Mouse (Mus musculus) Patski (cell line): ENCODE data around the gene Pjvk. TPM values are rescaled to one million over a fixed set of nuclear protein-coding genes. Genes with fewer than 3 reads are reported as not detected.

ENCODE experiments used
- ATAC-seq: fragments of 100-300 bp; one replicate; pipeline ENCODE4 v1.8.0; 2021
- CTCF ChIA-PET: fragments of 350-600 bp; sonication (Branson Sonifier 250); formaldehyde crosslinking; loops from one replicate; lab custom pipeline; 2022; ENCODE audit warnings: inconsistent platforms; lab: Charles Lee
- POLR2A ChIA-PET: fragments of 350-600 bp; sonication (Branson Sonifier 250); formaldehyde crosslinking; loops from one replicate; lab custom pipeline; 2022; ENCODE audit warnings: antibody characterized with exemption, inconsistent platforms; lab: Charles Lee
- DNase-seq: peaks from one replicate; pipeline ENCODE4 v3.0.0-alpha.2; 2011; ENCODE audit warnings: low read depth, low spot score
- H3K27me3 ChIP-seq: fragments of 371-371 bp; one replicate; pipeline ENCODE4 v1.5.1; 2021
- CTCF ChIP-seq: fragments of 100-300 bp; IDR thresholded peaks from one replicate; pipeline ENCODE4 v1.5.1; 2021
- in situ Hi-C: fragments of 300-500 bp; cut with MboI; formaldehyde crosslinking; loops from 3 replicates; pipeline ENCODE4 v1.11.1; 2018; ENCODE audit warnings: low pct_unique_long_range_greater_than_20kb, mixed read lengths
- polyA plus RNA-seq: library from polyadenylated mRNA; unstranded; gene quantifications from one replicate; pipeline ENCODE4 v1.2.3, GENCODE M21; 2021

Gene Pjvk
- polyA plus RNA-seq, 1 experiment from 2014 or later: 0.24 TPM

- DNase-seq: no peak
- in situ Hi-C loops: no loop called here
- H3K27me3 ChIP-seq: no peaks in the 10 kb centered on the region
- no peak for ATAC-seq
- TF ChIP-seq CTCF: no peak
- ChIA-PET POLR2A (no interaction called here), CTCF (interaction anchor here (0.9 kb wide), 1 partner anchor 260 kb away, joined by 3 read pairs; the partner anchor contains the start of gene Rbm45)
Observed at GRCm38 (mm10) chr2:76630293-76630692, 18.0 kb upstream of the Pjvk start.

DNA sequence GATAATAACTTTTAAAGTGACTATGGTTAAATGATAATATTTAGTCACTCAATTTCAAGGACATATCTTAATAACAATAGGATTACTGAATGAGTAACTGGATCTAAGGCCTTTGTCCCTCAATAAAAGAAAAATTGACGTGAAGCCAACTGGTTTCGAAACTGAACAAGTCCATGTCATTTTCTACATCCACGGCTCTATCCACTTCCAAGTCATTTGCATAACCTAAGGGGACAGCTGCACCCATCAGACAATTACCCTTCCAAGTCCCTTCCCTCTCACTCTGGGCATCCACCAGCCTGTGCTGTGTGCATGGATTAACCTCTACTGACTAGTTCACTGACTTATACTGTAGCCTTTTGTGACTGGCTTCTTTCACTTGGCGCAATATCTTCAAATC lies 16.7 kb upstream of the Pjvk start:
- ChIA-PET CTCF (interaction anchor here (1.0 kb wide), 1 partner anchor 9 kb away, joined by 3 read pairs; no protein-coding TSS in a partner anchor), POLR2A (no interaction called here)

DNA sequence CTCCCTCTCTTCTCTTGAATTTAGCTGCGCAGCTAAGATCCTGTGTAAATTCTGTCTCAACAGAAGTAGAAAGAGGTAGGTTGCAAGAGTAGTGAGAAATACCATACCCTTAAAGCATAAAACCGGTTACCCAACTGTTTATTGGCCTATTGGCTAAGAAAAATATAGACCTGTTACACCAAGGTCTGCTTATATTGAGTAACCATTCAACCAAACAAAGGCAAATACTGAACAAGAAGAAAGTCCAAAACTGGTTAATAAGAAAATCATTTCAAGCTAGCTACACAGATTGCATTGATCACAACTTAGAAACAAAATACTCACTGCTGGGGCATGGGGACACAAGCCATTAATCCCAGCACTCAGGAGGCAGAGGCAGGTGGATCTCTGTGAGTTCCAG lies 8.6 kb upstream of the Pjvk start:
- CTCF ChIA-PET: no interaction called here
- TF ChIP-seq CTCF: no peak
- no peak for ATAC-seq

More for the DNA sequence above, 16.7 kb upstream of the Pjvk start:
- ATAC-seq (no peak), DNase-seq (no peak)
- TF ChIP-seq CTCF: no peak
- no peaks in the 10 kb centered on the region for H3K27me3 ChIP-seq
- in situ Hi-C loops: no loop called here

DNA sequence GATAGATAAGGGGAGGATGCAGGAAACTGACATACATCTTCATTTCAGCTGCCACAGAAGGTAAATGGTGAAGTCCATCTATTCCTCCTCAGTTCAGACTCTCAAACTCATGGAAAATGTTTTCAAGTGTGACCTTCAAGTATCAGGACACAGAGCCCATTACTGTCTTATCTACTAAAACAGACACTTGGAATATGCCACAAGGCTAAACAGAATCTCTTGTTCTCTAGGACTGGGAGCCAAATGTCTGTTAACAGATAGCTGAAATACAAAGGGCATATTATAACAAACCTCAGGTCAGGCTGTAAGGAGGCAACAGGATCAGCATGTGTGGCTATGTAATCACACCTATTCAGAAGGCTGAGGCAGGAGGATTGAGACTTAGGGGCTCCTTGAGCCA lies 4.5 kb upstream of the Pjvk start:
- in situ Hi-C loops: no loop called here
- TF ChIP-seq CTCF: no peak
- ChIA-PET POLR2A (no interaction called here), CTCF (interaction anchor here (0.9 kb wide), 1 partner anchor 25 kb away, joined by 4 read pairs; no protein-coding TSS in a partner anchor)
- no peak for ATAC-seq
- DNase-seq: no peak
- no peaks in the 10 kb centered on the region for H3K27me3 ChIP-seq

More for the DNA sequence above, 8.6 kb upstream of the Pjvk start:
- in situ Hi-C loops: no loop called here
- POLR2A ChIA-PET: no interaction called here
- H3K27me3 ChIP-seq: no peaks in the 10 kb centered on the region
- no peak for DNase-seq

GRCm38 (mm10) chr2:76647441-76647869 lies 821 bp upstream of the Pjvk start:
- peak; percentile 52 for ATAC-seq
- ChIA-PET POLR2A (no interaction called here), CTCF (interaction anchor here (1.5 kb wide), 1 partner anchor 12 kb away, joined by 6 read pairs; no protein-coding TSS in a partner anchor)
- TF ChIP-seq CTCF: no peak
- DNase-seq: no peak
- H3K27me3 ChIP-seq: no peaks in the 10 kb centered on the region
- in situ Hi-C loops: no loop called here

DNA sequence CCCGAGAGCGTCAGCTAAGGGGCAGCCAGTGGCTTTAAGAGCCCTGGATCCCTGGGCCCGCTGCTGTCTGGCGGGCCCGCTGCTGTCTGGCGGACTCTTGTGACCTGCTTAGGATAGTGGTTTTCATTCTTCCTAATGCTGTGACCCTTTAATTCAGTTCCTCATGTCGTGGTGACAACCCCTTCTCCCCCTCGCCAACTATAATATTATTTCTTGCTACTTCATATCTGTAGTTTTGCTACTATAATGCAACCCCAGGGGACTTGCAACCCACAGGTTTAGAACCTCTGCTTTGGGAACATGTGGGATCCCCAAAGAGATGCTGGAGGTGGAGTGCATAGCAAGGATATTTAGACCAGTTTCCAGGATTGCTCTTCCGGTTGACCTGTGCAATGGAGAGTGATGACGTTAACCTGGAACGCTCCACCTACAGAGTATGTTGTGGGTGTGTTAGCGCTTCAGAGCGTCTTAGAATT lies 428 bp downstream of the Pjvk start:
- CTCF ChIA-PET: no interaction called here
- no peak for DNase-seq
- POLR2A ChIA-PET: no interaction called here
- no peak for TF ChIP-seq CTCF
- in situ Hi-C loops: no loop called here
- ATAC-seq: no peak
- H3K27me3 ChIP-seq: no peaks in the 10 kb centered on the region

GRCm38 (mm10) chr2:76653070-76653469 lies 4.8 kb downstream of the Pjvk start:
- H3K27me3 ChIP-seq: no peaks in the 10 kb centered on the region
- ChIA-PET CTCF (no interaction called here), POLR2A (no interaction called here)
- DNase-seq (no peak), ATAC-seq (no peak)
- no peak for TF ChIP-seq CTCF
- in situ Hi-C loops: no loop called here

GRCm38 (mm10) chr2:76654646-76655045 lies 6.4 kb downstream of the Pjvk start:
- ChIA-PET POLR2A (no interaction called here), CTCF (no interaction called here)
- DNase-seq: no peak

GRCm38 (mm10) chr2:76655444-76655843 lies 7.2 kb downstream of the Pjvk start:
- ATAC-seq: no peak
- in situ Hi-C loops: no loop called here
- ChIA-PET POLR2A (interaction anchor here (0.7 kb wide), 1 partner anchor 1526 kb away, joined by 4 read pairs; no protein-coding TSS in a partner anchor), CTCF (interaction anchor here (1.1 to 1.8 kb wide), 8 partner anchors 9 to 288 kb away, joined by 3 to 10 read pairs (median 4); partner anchors contain the start of gene Rbm45)
- no peak for TF ChIP-seq CTCF
- no peaks in the 10 kb centered on the region for H3K27me3 ChIP-seq
- DNase-seq: no peak

More at GRCm38 (mm10) chr2:76654646-76655045, 6.4 kb downstream of the Pjvk start:
- no peaks in the 10 kb centered on the region for H3K27me3 ChIP-seq
- TF ChIP-seq CTCF: no peak
- ATAC-seq: no peak
- in situ Hi-C loops: no loop called here

DNA sequence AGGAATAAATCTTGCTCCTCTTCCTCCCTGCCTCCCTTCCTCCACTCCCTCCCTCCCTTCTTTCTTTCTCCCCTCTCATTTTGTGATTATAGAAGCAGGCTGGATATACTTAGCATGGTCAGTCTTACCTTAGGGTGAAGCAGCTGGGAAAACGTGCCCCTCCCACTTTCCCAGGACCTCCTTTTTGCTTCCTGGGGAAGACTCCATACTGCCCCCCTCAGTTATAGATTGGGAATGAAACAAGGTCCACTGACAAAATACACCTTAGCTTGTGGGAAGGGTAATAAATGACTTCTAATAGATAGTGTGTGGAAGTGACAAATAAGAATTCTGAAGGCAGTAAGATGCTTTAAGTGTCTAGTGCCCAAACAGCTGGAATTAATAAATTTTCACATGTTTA lies 7.7 kb downstream of the Pjvk start:
- in situ Hi-C loops: no loop called here
- ChIA-PET CTCF (interaction anchor here (1.1 to 1.8 kb wide), 8 partner anchors 8 to 288 kb away, joined by 3 to 10 read pairs (median 4); partner anchors contain the start of gene Rbm45), POLR2A (interaction anchor here (0.7 kb wide), 1 partner anchor 1527 kb away, joined by 4 read pairs; no protein-coding TSS in a partner anchor)
- TF ChIP-seq CTCF: peak; percentile 67
- DNase-seq (no peak), ATAC-seq (no peak)
- no peaks in the 10 kb centered on the region for H3K27me3 ChIP-seq

DNA sequence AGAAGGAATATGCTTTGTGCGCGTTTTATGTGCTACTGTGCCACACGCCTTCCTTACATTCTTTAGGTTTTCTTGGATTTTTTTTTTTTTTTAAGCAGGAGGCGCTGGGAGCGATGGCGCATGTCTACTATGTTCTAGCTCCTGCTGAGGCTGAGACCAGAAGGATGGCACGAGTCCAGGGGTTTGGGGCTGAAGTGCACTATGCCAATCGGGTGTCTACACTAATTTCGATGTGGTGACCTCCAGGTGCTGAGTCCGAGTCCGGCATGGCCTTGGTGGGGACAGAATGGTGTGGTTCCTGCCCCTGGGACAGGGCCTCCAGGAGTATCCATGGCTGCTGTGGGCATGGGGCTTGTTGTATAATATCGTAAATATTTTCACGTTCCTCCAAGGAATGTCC lies 10.3 kb downstream of the Pjvk start:
- POLR2A ChIA-PET: no interaction called here
- in situ Hi-C loops: no loop called here
- DNase-seq (no peak), ATAC-seq (no peak)
- CTCF ChIA-PET: no interaction called here
- no peaks in the 10 kb centered on the region for H3K27me3 ChIP-seq
- no peak for TF ChIP-seq CTCF
